Comparison of ENCODE assay signal across 9 mouse cellular contexts in genomic region chr12:105722657-105723056, GRCm38 (mm10). TPM values are rescaled to one million over a fixed set of nuclear protein-coding genes. Genes with fewer than 3 reads are reported as not detected.
A peak's percentile ranks its signal among the peaks of the same experiment; 100 is the strongest.
DNase-seq lines count a peak whose midpoint lies in the region.
"Had no signal": no experiment of that assay in that cellular context is flagged by ENCODE, and none has a peak within 500 bp of the region (broad histone marks: within the 10 kb centered on the region; RNA-seq: fewer than 3 reads in every experiment).

No protein-coding gene starts in this region.

- H3K27me3 ChIP-seq in splenic B cell, adult 2 months (ENCODE audit: control insufficient read depth, insufficient read depth, low read length, poor library complexity, severe bottlenecking): no peaks in the 10 kb centered on the region
- H3K27me3 ChIP-seq: neural tube, embryonic 12.5 days had no signal

- H3K36me3 ChIP-seq in splenic B cell, adult 2 months (ENCODE audit: control insufficient read depth, insufficient read depth, low read length, poor library complexity, severe bottlenecking): no peaks in the 10 kb centered on the region
- H3K36me3 ChIP-seq: neural tube, embryonic 12.5 days had no signal

- DNase-seq in layer of hippocampus, adult 9-10 months (ENCODE audit: low spot score): peak; percentile 46
- no peak for DNase-seq in layer of hippocampus, adult 9-11 months
- peak; percentile 70 for DNase-seq in ES-CJ7 (ENCODE audit: low read depth, low spot score)
- peak; percentile 41 for DNase-seq in c-Kit-negative CD71-positive TER-119-positive erythroid progenitor cells, embryonic 14.5 days (ENCODE audit: low read depth, low spot score)
- peak; percentile 75 for DNase-seq in forelimb bud, embryonic 11.5 days (ENCODE audit: low read depth, low spot score)
- DNase-seq in lung, postnatal 10 days: peak; percentile 43
- peak; percentile 73 for DNase-seq in splenic B cell, adult 2 months (ENCODE audit: low read depth, low spot score)
- no peak for DNase-seq in adrenal gland, adult 8-10 months

RNA-seq across cellular contexts. Expression of gene Ak7, which starts 16.9 kb away (rescaled TPM):
- total RNA-seq in adrenal gland, adult 8-10 months (2022): 1 to 10 TPM in 1 of 4 experiments, under 1 TPM in 3; 0.12 to 1.1 (median 0.60) TPM

RNA-seq across cellular contexts. Expression of gene Atg2b, which starts 37.6 kb away (rescaled TPM):
- 10 to 100 TPM; 27.4 to 40.7 (median 31.9) TPM for total RNA-seq in adrenal gland, adult 8-10 months (2022)

RNA-seq across cellular contexts. Expression of gene Gskip, which starts 38.0 kb away (rescaled TPM):
- total RNA-seq in adrenal gland, adult 8-10 months (2022): 10 to 100 TPM; 20.3 to 25.9 (median 23.5) TPM

Comparison
In these comparisons a context has a peak if more than half of its experiments do, and no peak if none do; other contexts are left out.
1. DNase-seq: peak in layer of hippocampus, adult 9-10 months (single experiment), ES-CJ7 (single experiment), c-Kit-negative CD71-positive TER-119-positive erythroid progenitor cells, embryonic 14.5 days (single experiment), forelimb bud, embryonic 11.5 days (single experiment), lung, postnatal 10 days (single experiment) and splenic B cell, adult 2 months (single experiment); none in layer of hippocampus, adult 9-11 months (single experiment) and adrenal gland, adult 8-10 months (single experiment).